Comparison of ENCODE assay signal across 8 mouse cellular contexts in genomic region chr17:71003112-71003511, GRCm38 (mm10). TPM values are rescaled to one million over a fixed set of nuclear protein-coding genes. Genes with fewer than 3 reads are reported as not detected.
DNase-seq lines count a peak whose midpoint lies in the region; ATAC-seq and TF ChIP-seq lines count a peak whose summit lies in the region.

No protein-coding gene starts in this region.

- no peaks in the 10 kb centered on the region for H3K27me3 ChIP-seq in lung, embryonic 14.5 days (ENCODE audit: insufficient read depth, low read length)
- H3K27me3 ChIP-seq in forebrain, embryonic 11.5 days (ENCODE audit: control insufficient read depth, insufficient read depth, low read length), result no peaks in the 10 kb centered on the region
- no peaks in the 10 kb centered on the region for H3K27me3 ChIP-seq in limb, embryonic 11.5 days (ENCODE audit: control insufficient read depth, insufficient read depth, low read length)

- ATAC-seq in lung, embryonic 14.5 days (ENCODE audit: insufficient read depth), result no peak
- ATAC-seq in forebrain, embryonic 11.5 days (replicated peaks; ENCODE audit: low FRiP score), result no peak
- no peak for ATAC-seq in limb, embryonic 11.5 days (ENCODE audit: insufficient number of reproducible peaks, low FRiP score, low TSS enrichment, low read depth)

- H3K4me1 ChIP-seq in lung, embryonic 14.5 days (ENCODE audit: insufficient read depth), result peaks cover 18% of the 10 kb centered on the region
- H3K4me1 ChIP-seq in forebrain, embryonic 11.5 days (replicated peaks; ENCODE audit: control insufficient read depth, insufficient read depth, low read length), result peaks cover 5% of the 10 kb centered on the region; the same call in 1 of the 2 replicates
- H3K4me1 ChIP-seq in limb, embryonic 11.5 days (ENCODE audit: control insufficient read depth, insufficient read depth, low read length), result peaks cover 5% of the 10 kb centered on the region; the same call in 1 of the 2 replicates
- peaks cover 5% of the 10 kb centered on the region; the same call in 1 of the 2 replicates for H3K4me1 ChIP-seq in olfactory bulb, adult 2 months (ENCODE audit: control insufficient read depth, insufficient read depth, low read length)

- no peaks in the 10 kb centered on the region for H3K9me3 ChIP-seq in lung, embryonic 14.5 days (ENCODE audit: low read depth, low read length)
- H3K9me3 ChIP-seq in forebrain, embryonic 11.5 days (ENCODE audit: control insufficient read depth, low read length), result no peaks in the 10 kb centered on the region
- no peaks in the 10 kb centered on the region for H3K9me3 ChIP-seq in limb, embryonic 11.5 days (ENCODE audit: control insufficient read depth, low read length)

- no peak for DNase-seq in lung, embryonic 14.5 days
- DNase-seq in lung, postnatal 25 days (ENCODE audit: low spot score), result no peak
- no peak for DNase-seq in forebrain, embryonic 11.5 days (ENCODE audit: low spot score)
- DNase-seq in limb, embryonic 11.5 days (ENCODE audit: low spot score), result no peak
- no peak for DNase-seq in testis, postnatal 10 days (ENCODE audit: low spot score)
- no peak for DNase-seq in adrenal gland, postnatal 4 days (ENCODE audit: low spot score in 2 of 2)
- no peak for DNase-seq in adrenal gland, postnatal 36 days

- TF ChIP-seq POLR2A in olfactory bulb, adult 2 months (IDR thresholded peaks at IDR 0.05; ENCODE audit: insufficient read depth, low read depth, low read length), result no peak

- peak overlapping the region; percentile 100 for H3K27ac ChIP-seq in lung, embryonic 14.5 days (ENCODE audit: low read depth)
- peak overlapping the region; percentile 85; the same call in 1 of the 2 replicates for H3K27ac ChIP-seq in forebrain, embryonic 11.5 days (ENCODE audit: low read depth, low read length)
- H3K27ac ChIP-seq in limb, embryonic 11.5 days (replicated peaks; ENCODE audit: low read depth, low read length), result peak overlapping the region; percentile 99; the same call in 1 of the 2 replicates
- peak overlapping the region; percentile 82 for H3K27ac ChIP-seq in olfactory bulb, adult 2 months (ENCODE audit: insufficient read depth, low read depth, low read length)

- H3K4me3 ChIP-seq in lung, embryonic 14.5 days (ENCODE audit: low read depth, low read length), result peak overlapping the region; percentile 89
- H3K4me3 ChIP-seq in forebrain, embryonic 11.5 days (ENCODE audit: low read depth, low read length), result peak overlapping the region; percentile 89; the same call in 1 of the 2 replicates
- peak overlapping the region; percentile 77 for H3K4me3 ChIP-seq in limb, embryonic 11.5 days (ENCODE audit: low read depth, low read length)
- H3K4me3 ChIP-seq in olfactory bulb, adult 2 months (ENCODE audit: insufficient read depth, low read depth, low read length), result no peak overlapping the region

- 38% methylated on average over 4 of the region's 4 CpGs for WGBS in lung, embryonic 14.5 days
- WGBS in forebrain, embryonic 11.5 days, result 50% methylated on average over 4 of the region's 4 CpGs
- WGBS in limb, embryonic 11.5 days, result 62% methylated on average over 4 of the region's 4 CpGs
- 55% methylated on average over 4 of the region's 4 CpGs for WGBS in olfactory bulb, adult 2 months

- 0 out of 2 replicates have a peak, but pooled peaks cover 3% of the 10 kb centered on the region for H3K36me3 ChIP-seq in lung, embryonic 14.5 days (ENCODE audit: insufficient read depth)
- H3K36me3 ChIP-seq in forebrain, embryonic 11.5 days (ENCODE audit: control insufficient read depth, insufficient read depth, low read length), result no peaks in the 10 kb centered on the region
- H3K36me3 ChIP-seq in limb, embryonic 11.5 days (ENCODE audit: control insufficient read depth, insufficient read depth, low read length), result no peaks in the 10 kb centered on the region

- H3K4me2 ChIP-seq in lung, embryonic 14.5 days, result peak overlapping the region; percentile 63
- H3K4me2 ChIP-seq in forebrain, embryonic 11.5 days (ENCODE audit: low read depth, low read length, severe bottlenecking), result peak overlapping the region; percentile 43; the same call in 1 of the 2 replicates
- peak overlapping the region; percentile 56; the same call in 1 of the 2 replicates for H3K4me2 ChIP-seq in limb, embryonic 11.5 days (ENCODE audit: low read depth, severe bottlenecking)

- H3K9ac ChIP-seq in lung, embryonic 14.5 days, result peak overlapping the region; percentile 38
- H3K9ac ChIP-seq in forebrain, embryonic 11.5 days (ENCODE audit: low read length), result peak overlapping the region; percentile 45; the same call in 1 of the 2 replicates
- no peak overlapping the region for H3K9ac ChIP-seq in limb, embryonic 11.5 days (ENCODE audit: low read length)

- TF ChIP-seq CTCF in lung, embryonic 14.5 days (IDR thresholded peaks at IDR 0.05; ENCODE audit: low read depth), result no peak
- no peak for TF ChIP-seq CTCF in olfactory bulb, adult 2 months (IDR thresholded peaks at IDR 0.05; ENCODE audit: insufficient read depth, low read depth, low read length)

RNA-seq across cellular contexts. Expression of gene Myl12a, which starts 0.4 kb away (rescaled TPM):
- polyA plus RNA-seq in lung, embryonic 14.5 days (2014; fragmentation: Nextera tagmentation; extraction: Ambion mirVana), result 637 and 655 TPM in 2 replicates
- 372 and 395 TPM in 2 replicates for polyA plus RNA-seq in forebrain, embryonic 11.5 days (2014; fragmentation: Nextera tagmentation; extraction: Ambion mirVana)
- polyA plus RNA-seq in limb, embryonic 11.5 days (2014; fragmentation: Nextera tagmentation; extraction: Ambion mirVana), result 576 and 577 TPM in 2 replicates
- polyA plus RNA-seq in olfactory bulb, adult 2 months (2012; ENCODE audit: insufficient read depth, insufficient read length, low replicate concordance, missing spikeins), result not detected in 2 replicates
- total RNA-seq in adrenal gland, postnatal 4 days (2021), result 100 to 1,000 TPM; 315 to 317 TPM
- 100 to 1,000 TPM; 295 to 326 TPM for total RNA-seq in adrenal gland, postnatal 36 days (2021)

RNA-seq across cellular contexts. Expression of gene Myom1, which starts 0.7 kb away (rescaled TPM):
- polyA plus RNA-seq in lung, embryonic 14.5 days (2014; fragmentation: Nextera tagmentation; extraction: Ambion mirVana), result 5.7 and 7.6 TPM in 2 replicates
- 2.8 and 4.0 TPM in 2 replicates for polyA plus RNA-seq in forebrain, embryonic 11.5 days (2014; fragmentation: Nextera tagmentation; extraction: Ambion mirVana)
- polyA plus RNA-seq in limb, embryonic 11.5 days (2014; fragmentation: Nextera tagmentation; extraction: Ambion mirVana), result 4.5 and 4.7 TPM in 2 replicates
- polyA plus RNA-seq in olfactory bulb, adult 2 months (2012; ENCODE audit: insufficient read depth, insufficient read length, low replicate concordance, missing spikeins), result not detected in 2 replicates
- total RNA-seq in adrenal gland, postnatal 4 days (2021), result 10 to 100 TPM; 16.5 to 34.7 TPM
- 1 to 10 TPM; 2.0 to 4.2 TPM for total RNA-seq in adrenal gland, postnatal 36 days (2021)
